Mouse (Mus musculus): ENCODE measurements at regions not wholly inside any gene's neighbourhood (a gene's known extent, or its start where the extent isn't known, plus 50 kb on each side); places are given as distances from the start of the nearest gene placed in this dataset.

GRCm38 (mm10) chr2:50643219-50643618, 346.6 kb upstream of the Mmadhc start:
- no peaks in the 10 kb centered on the region for H3K27me3 ChIP-seq (ENCODE audit: control insufficient read depth, insufficient read depth, low read length)
- no peak overlapping the region for H3K9ac ChIP-seq
- H3K4me2 ChIP-seq (replicated peaks), result no peak overlapping the region
- no peaks in the 10 kb centered on the region for H3K4me1 ChIP-seq (replicated peaks; ENCODE audit: control insufficient read depth, insufficient read depth, low read length)
- H3K4me3 ChIP-seq (replicated peaks; ENCODE audit: low read length), result no peak overlapping the region
- DNase-seq (ENCODE audit: low spot score) (no peak), ATAC-seq (ENCODE audit: low FRiP score) (no peak)
- no peaks in the 10 kb centered on the region for H3K9me3 ChIP-seq (ENCODE audit: control insufficient read depth, low read length)
- no peaks in the 10 kb centered on the region for H3K36me3 ChIP-seq (replicated peaks; ENCODE audit: control insufficient read depth, insufficient read depth)
- H3K27ac ChIP-seq, result no peak overlapping the region
- WGBS, result 69% methylated on average over 5 of the region's 5 CpGs

- no peak for DNase-seq (ENCODE audit: low spot score)
- Histone ChIP-seq H3K27ac (no peak overlapping the region), H3K9ac (no peak overlapping the region), H3K27me3 (ENCODE audit: control insufficient read depth, insufficient read depth, low read length) (no peaks in the 10 kb centered on the region), H3K4me2 (replicated peaks) (no peak overlapping the region), H3K4me1 (replicated peaks; ENCODE audit: control insufficient read depth, insufficient read depth, low read length) (no peaks in the 10 kb centered on the region), H3K36me3 (replicated peaks; ENCODE audit: control insufficient read depth, insufficient read depth) (no peaks in the 10 kb centered on the region), H3K4me3 (replicated peaks; ENCODE audit: low read length) (no peak overlapping the region), H3K9me3 (ENCODE audit: control insufficient read depth, low read length) (no peaks in the 10 kb centered on the region)
- ATAC-seq (ENCODE audit: low FRiP score), result no peak
- 70% methylated on average over 2 of the region's 2 CpGs for WGBS
Observed at GRCm38 (mm10) chr2:50642198-50642597, 345.6 kb upstream of the Mmadhc start.

- 59% methylated on average over 2 of the region's 2 CpGs for WGBS
- no peaks in the 10 kb centered on the region for H3K27me3 ChIP-seq (ENCODE audit: control insufficient read depth, insufficient read depth, low read length)
- H3K4me2 ChIP-seq (replicated peaks), result no peak overlapping the region
- H3K4me3 ChIP-seq (replicated peaks; ENCODE audit: low read length), result no peak overlapping the region
- no peaks in the 10 kb centered on the region for H3K4me1 ChIP-seq (replicated peaks; ENCODE audit: control insufficient read depth, insufficient read depth, low read length)
- ATAC-seq (ENCODE audit: low FRiP score), result no peak
- no peak for DNase-seq (ENCODE audit: low spot score)
- H3K9me3 ChIP-seq (ENCODE audit: control insufficient read depth, low read length), result no peaks in the 10 kb centered on the region
- H3K27ac ChIP-seq, result no peak overlapping the region
- H3K9ac ChIP-seq, result no peak overlapping the region
- no peaks in the 10 kb centered on the region for H3K36me3 ChIP-seq (replicated peaks; ENCODE audit: control insufficient read depth, insufficient read depth)
Observed at GRCm38 (mm10) chr2:50635896-50636295, 339.3 kb upstream of the Mmadhc start.

GRCm38 (mm10) chr2:50631786-50632185, 335.2 kb upstream of the Mmadhc start:
- Histone ChIP-seq H3K9me3 (ENCODE audit: control insufficient read depth, low read length) (no peaks in the 10 kb centered on the region), H3K36me3 (replicated peaks; ENCODE audit: control insufficient read depth, insufficient read depth) (no peaks in the 10 kb centered on the region), H3K4me1 (replicated peaks; ENCODE audit: control insufficient read depth, insufficient read depth, low read length) (no peaks in the 10 kb centered on the region), H3K4me3 (replicated peaks; ENCODE audit: low read length) (no peak overlapping the region), H3K9ac (no peak overlapping the region), H3K27me3 (ENCODE audit: control insufficient read depth, insufficient read depth, low read length) (no peaks in the 10 kb centered on the region), H3K4me2 (replicated peaks) (no peak overlapping the region), H3K27ac (no peak overlapping the region)
- no peak for ATAC-seq (ENCODE audit: low FRiP score)
- no peak for DNase-seq (ENCODE audit: low spot score)

GRCm38 (mm10) chr2:50627501-50627900, 330.9 kb upstream of the Mmadhc start:
- WGBS, result 91% methylated on average over 2 of the region's 2 CpGs
- no peak for ATAC-seq (ENCODE audit: low FRiP score)
- Histone ChIP-seq H3K27me3 (ENCODE audit: control insufficient read depth, insufficient read depth, low read length) (no peaks in the 10 kb centered on the region), H3K9me3 (ENCODE audit: control insufficient read depth, low read length) (no peaks in the 10 kb centered on the region), H3K4me2 (replicated peaks) (no peak overlapping the region), H3K4me3 (replicated peaks; ENCODE audit: low read length) (no peak overlapping the region), H3K9ac (no peak overlapping the region), H3K27ac (no peak overlapping the region), H3K36me3 (replicated peaks; ENCODE audit: control insufficient read depth, insufficient read depth) (no peaks in the 10 kb centered on the region), H3K4me1 (replicated peaks; ENCODE audit: control insufficient read depth, insufficient read depth, low read length) (no peaks in the 10 kb centered on the region)
- DNase-seq (ENCODE audit: low spot score), result no peak

GRCm38 (mm10) chr2:50625233-50625749, 328.7 kb upstream of the Mmadhc start:
- Histone ChIP-seq H3K36me3 (replicated peaks; ENCODE audit: control insufficient read depth, insufficient read depth) (no peaks in the 10 kb centered on the region), H3K4me1 (replicated peaks; ENCODE audit: control insufficient read depth, insufficient read depth, low read length) (no peaks in the 10 kb centered on the region), H3K9me3 (ENCODE audit: control insufficient read depth, low read length) (no peaks in the 10 kb centered on the region), H3K4me3 (replicated peaks; ENCODE audit: low read length) (no peak overlapping the region), H3K27me3 (ENCODE audit: control insufficient read depth, insufficient read depth, low read length) (no peaks in the 10 kb centered on the region), H3K9ac (no peak overlapping the region), H3K4me2 (replicated peaks) (no peak overlapping the region), H3K27ac (no peak overlapping the region)
- no peak for ATAC-seq (ENCODE audit: low FRiP score)
- WGBS, result 80% methylated on average over 5 of the region's 5 CpGs
- DNase-seq (ENCODE audit: low spot score), result no peak

GRCm38 (mm10) chr2:50609086-50609485, 312.5 kb upstream of the Mmadhc start:
- H3K4me3 ChIP-seq (replicated peaks; ENCODE audit: low read length), result no peak overlapping the region
- H3K27me3 ChIP-seq (ENCODE audit: control insufficient read depth, insufficient read depth, low read length), result no peaks in the 10 kb centered on the region
- no peaks in the 10 kb centered on the region for H3K36me3 ChIP-seq (replicated peaks; ENCODE audit: control insufficient read depth, insufficient read depth)
- H3K27ac ChIP-seq, result no peak overlapping the region
- no peak for DNase-seq (ENCODE audit: low spot score)
- H3K9me3 ChIP-seq (ENCODE audit: control insufficient read depth, low read length), result no peaks in the 10 kb centered on the region
- ATAC-seq (ENCODE audit: low FRiP score), result no peak
- H3K9ac ChIP-seq, result no peak overlapping the region
- no peaks in the 10 kb centered on the region for H3K4me1 ChIP-seq (replicated peaks; ENCODE audit: control insufficient read depth, insufficient read depth, low read length)
- H3K4me2 ChIP-seq (replicated peaks), result no peak overlapping the region
- 39% methylated on average over 1 of the region's 1 CpGs for WGBS

- ATAC-seq (ENCODE audit: low FRiP score), result no peak
- Histone ChIP-seq H3K27me3 (ENCODE audit: control insufficient read depth, insufficient read depth, low read length) (no peaks in the 10 kb centered on the region), H3K9me3 (ENCODE audit: control insufficient read depth, low read length) (no peaks in the 10 kb centered on the region), H3K36me3 (replicated peaks; ENCODE audit: control insufficient read depth, insufficient read depth) (no peaks in the 10 kb centered on the region), H3K4me3 (replicated peaks; ENCODE audit: low read length) (no peak overlapping the region), H3K27ac (no peak overlapping the region), H3K4me2 (replicated peaks) (no peak overlapping the region), H3K4me1 (replicated peaks; ENCODE audit: control insufficient read depth, insufficient read depth, low read length) (0 out of 2 replicates have a peak, but pooled peaks cover 3% of the 10 kb centered on the region), H3K9ac (no peak overlapping the region)
- 46% methylated on average over 6 of the region's 6 CpGs for WGBS
- DNase-seq (ENCODE audit: low spot score), result no peak
Observed at GRCm38 (mm10) chr2:50589195-50589594, 292.6 kb upstream of the Mmadhc start.

GRCm38 (mm10) chr2:50588652-50589051, 292.1 kb upstream of the Mmadhc start:
- H3K9ac ChIP-seq, result no peak overlapping the region
- ATAC-seq (ENCODE audit: low FRiP score), result no peak
- 74% methylated on average over 6 of the region's 6 CpGs for WGBS
- no peaks in the 10 kb centered on the region for H3K27me3 ChIP-seq (ENCODE audit: control insufficient read depth, insufficient read depth, low read length)
- H3K9me3 ChIP-seq (ENCODE audit: control insufficient read depth, low read length), result no peaks in the 10 kb centered on the region
- no peaks in the 10 kb centered on the region for H3K36me3 ChIP-seq (replicated peaks; ENCODE audit: control insufficient read depth, insufficient read depth)
- H3K4me1 ChIP-seq (replicated peaks; ENCODE audit: control insufficient read depth, insufficient read depth, low read length), result 0 out of 2 replicates have a peak, but pooled peaks cover 3% of the 10 kb centered on the region
- H3K4me2 ChIP-seq (replicated peaks), result no peak overlapping the region
- no peak overlapping the region for H3K27ac ChIP-seq
- no peak for DNase-seq (ENCODE audit: low spot score)
- no peak overlapping the region for H3K4me3 ChIP-seq (replicated peaks; ENCODE audit: low read length)
